Mouse (Mus musculus): ENCODE data around the gene Rab30. TPM values are rescaled to one million over a fixed set of nuclear protein-coding genes. Genes with fewer than 3 reads are reported as not detected.
"Not testable (repeated sequence)": the region's sequence is repeated elsewhere in the genome, so short reads cannot be mapped to it uniquely, and the experiment has no call there.

Rab30 gene
- polyA plus RNA-seq, 2 experiments: 1.9 to 6.8 TPM

GRCm38 (mm10) chr7:92760651-92761050, 19.2 kb downstream of the Rab30 start:
- H3K4me3 ChIP-seq (ENCODE audit: insufficient read depth in 1 of 2, low read depth in 2 of 2, low read length in 2 of 2): no peak overlapping the region

GRCm38 (mm10) chr7:92761161-92761560, 19.8 kb downstream of the Rab30 start:
- ATAC-seq (ENCODE audit: insufficient read depth): no peak
- H3K4me3 ChIP-seq (ENCODE audit: insufficient read depth in 1 of 2, low read depth in 2 of 2, low read length in 2 of 2): no peak overlapping the region

More at GRCm38 (mm10) chr7:92760651-92761050, 19.2 kb downstream of the Rab30 start:
- Histone ChIP-seq H3K9ac (replicated peaks) (no peak overlapping the region), H3K27me3 (ENCODE audit: control insufficient read depth, insufficient read depth, low read length) (no peaks in the 10 kb centered on the region), H3K27ac (no peak overlapping the region), H3K36me3 (replicated peaks; ENCODE audit: control insufficient read depth, insufficient read depth, low read depth) (no peaks in the 10 kb centered on the region), H3K9me3 (ENCODE audit: control insufficient read depth, low read length) (no peaks in the 10 kb centered on the region), H3K4me2 (ENCODE audit: low read depth) (no peak overlapping the region), H3K4me1 (replicated peaks; ENCODE audit: control insufficient read depth in 2 of 2, insufficient read depth in 2 of 2, low read length in 1 of 2) (no peaks in the 10 kb centered on the region)
- WGBS (ENCODE audit: insufficient replicate concordance): 70% methylated on average over 6 of the region's 6 CpGs
- DNase-seq (ENCODE audit: low read depth in 3 of 3, low spot score in 3 of 3): no peak
- TF ChIP-seq EP300 (IDR thresholded peaks at IDR 0.05; ENCODE audit: low read depth): no peak
- TF ChIP-seq CTCF (IDR thresholded peaks at IDR 0.05; ENCODE audit: low read depth): no peak
- ATAC-seq (ENCODE audit: insufficient read depth): no peak

GRCm38 (mm10) chr7:92765426-92765825, 24.0 kb downstream of the Rab30 start:
- ATAC-seq (ENCODE audit: insufficient read depth) (no peak), DNase-seq (ENCODE audit: low read depth in 3 of 3, low spot score in 3 of 3) (no peak)
- Histone ChIP-seq H3K36me3 (replicated peaks; ENCODE audit: control insufficient read depth, insufficient read depth, low read depth) (no peaks in the 10 kb centered on the region), H3K27ac (no peak overlapping the region), H3K27me3 (ENCODE audit: control insufficient read depth, insufficient read depth, low read length) (no peaks in the 10 kb centered on the region), H3K9ac (replicated peaks) (no peak overlapping the region), H3K4me2 (ENCODE audit: low read depth) (no peak overlapping the region), H3K4me3 (ENCODE audit: insufficient read depth in 1 of 2, low read depth in 2 of 2, low read length in 2 of 2) (no peak overlapping the region), H3K9me3 (ENCODE audit: control insufficient read depth, low read length) (no peaks in the 10 kb centered on the region), H3K4me1 (replicated peaks; ENCODE audit: control insufficient read depth in 2 of 2, insufficient read depth in 2 of 2, low read length in 1 of 2) (peaks cover 0 to 5% of the 10 kb centered on the region in 2 experiments; a peak in 1 of 4 replicates)
- TF ChIP-seq CTCF (IDR thresholded peaks at IDR 0.05; ENCODE audit: low read depth): no peak
- no peak for TF ChIP-seq EP300 (IDR thresholded peaks at IDR 0.05; ENCODE audit: low read depth)
- WGBS (ENCODE audit: insufficient replicate concordance): 78% methylated on average over 9 of the region's 9 CpGs

More at GRCm38 (mm10) chr7:92761161-92761560, 19.8 kb downstream of the Rab30 start:
- no peaks in the 10 kb centered on the region for H3K4me1 ChIP-seq (replicated peaks; ENCODE audit: control insufficient read depth in 2 of 2, insufficient read depth in 2 of 2, low read length in 1 of 2)
- no peak for TF ChIP-seq CTCF (IDR thresholded peaks at IDR 0.05; ENCODE audit: low read depth)
- TF ChIP-seq EP300 (IDR thresholded peaks at IDR 0.05; ENCODE audit: low read depth): no peak
- 75% methylated on average over 9 of the region's 9 CpGs for WGBS (ENCODE audit: insufficient replicate concordance)
- no peak overlapping the region for H3K9ac ChIP-seq (replicated peaks)
- no peak overlapping the region for H3K4me2 ChIP-seq (ENCODE audit: low read depth)
- no peak overlapping the region for H3K27ac ChIP-seq
- no peaks in the 10 kb centered on the region for H3K27me3 ChIP-seq (ENCODE audit: control insufficient read depth, insufficient read depth, low read length)
- no peaks in the 10 kb centered on the region for H3K36me3 ChIP-seq (replicated peaks; ENCODE audit: control insufficient read depth, insufficient read depth, low read depth)
- no peaks in the 10 kb centered on the region for H3K9me3 ChIP-seq (ENCODE audit: control insufficient read depth, low read length)
- no peak for DNase-seq (ENCODE audit: low read depth in 3 of 3, low spot score in 3 of 3)

GRCm38 (mm10) chr7:92766096-92767090, 25.0 kb downstream of the Rab30 start:
- TF ChIP-seq CTCF (IDR thresholded peaks at IDR 0.05; ENCODE audit: low read depth) (no peak), EP300 (IDR thresholded peaks at IDR 0.05; ENCODE audit: low read depth) (no peak)
- no peaks in the 10 kb centered on the region for H3K9me3 ChIP-seq (ENCODE audit: control insufficient read depth, low read length)
- no peak overlapping the region for H3K27ac ChIP-seq
- H3K4me3 ChIP-seq (ENCODE audit: insufficient read depth in 1 of 2, low read depth in 2 of 2, low read length in 2 of 2): no peak overlapping the region
- H3K4me1 ChIP-seq (replicated peaks; ENCODE audit: control insufficient read depth in 2 of 2, insufficient read depth in 2 of 2, low read length in 1 of 2): peaks cover 0 to 5% of the 10 kb centered on the region in 2 experiments; a peak in 1 of 4 replicates
- DNase-seq (ENCODE audit: low read depth in 3 of 3, low spot score in 3 of 3): no peak
- no peak overlapping the region for H3K4me2 ChIP-seq (ENCODE audit: low read depth)
- ATAC-seq (ENCODE audit: insufficient read depth): no peak
- H3K27me3 ChIP-seq (ENCODE audit: control insufficient read depth, insufficient read depth, low read length): no peaks in the 10 kb centered on the region
- WGBS (ENCODE audit: insufficient replicate concordance): 64% methylated on average over 9 of the region's 9 CpGs
- no peaks in the 10 kb centered on the region for H3K36me3 ChIP-seq (replicated peaks; ENCODE audit: control insufficient read depth, insufficient read depth, low read depth)
- no peak overlapping the region for H3K9ac ChIP-seq (replicated peaks)

GRCm38 (mm10) chr7:92768116-92768515, 26.7 kb downstream of the Rab30 start:
- H3K27me3 ChIP-seq (ENCODE audit: control insufficient read depth, insufficient read depth, low read length); H3K9me3 ChIP-seq (ENCODE audit: control insufficient read depth, low read length); ATAC-seq (ENCODE audit: insufficient read depth); H3K4me2 ChIP-seq (ENCODE audit: low read depth); DNase-seq (ENCODE audit: low read depth in 3 of 3, low spot score in 3 of 3); H3K4me1 ChIP-seq (replicated peaks; ENCODE audit: control insufficient read depth in 2 of 2, insufficient read depth in 2 of 2, low read length in 1 of 2); H3K27ac ChIP-seq; H3K4me3 ChIP-seq (ENCODE audit: insufficient read depth in 1 of 2, low read depth in 2 of 2, low read length in 2 of 2); H3K36me3 ChIP-seq (replicated peaks; ENCODE audit: control insufficient read depth, insufficient read depth, low read depth); H3K9ac ChIP-seq (replicated peaks): not testable (repeated sequence)
- 67% methylated on average over 12 of the region's 12 CpGs for WGBS (ENCODE audit: insufficient replicate concordance)

Measured in liver, embryonic 14.5 days (tissue).